Mouse (Mus musculus) olfactory bulb, adult 2 months (tissue): ENCODE measurements around the gene Cdh18.

Experiments used
- CTCF ChIP-seq: fragments of 200-500 bp; IDR thresholded peaks from 2 replicates; pipeline ENCODE4 v1.5.1; 2012; ENCODE audit warnings: low read depth, mild to moderate bottlenecking, low read length, moderate library complexity; ENCODE audit not compliant: insufficient read depth
- POLR2A ChIP-seq: fragments of 200-500 bp; IDR thresholded peaks from 2 replicates; pipeline ENCODE4 v1.6.1; 2012; ENCODE audit warnings: mild to moderate bottlenecking, low read depth, low read length, moderate library complexity; ENCODE audit not compliant: insufficient read depth

- TF ChIP-seq CTCF (no peak), POLR2A (no peak)
Measured at GRCm38 (mm10) chr15:23351078-23351477, 802.3 kb downstream of the Cdh18 start.
